Mouse (Mus musculus) liver, embryonic 16.5 days (tissue): ENCODE results near the gene Vezf1. TPM values are rescaled to one million over a fixed set of nuclear protein-coding genes. Genes with fewer than 3 reads are reported as not detected.
"Not testable (repeated sequence)": the region's sequence is repeated elsewhere in the genome, so short reads cannot be mapped to it uniquely, and the experiment has no call there.

ENCODE experiments used
- ATAC-seq: fragments of 200-750 bp; cut with Nextera tagmentation; 2 replicates; pipeline ENCODE4 v1.8.0; 2017; ENCODE audit warnings: low read depth, mild to moderate bottlenecking, moderate number of reproducible peaks, moderate library complexity
- H3K27ac ChIP-seq: fragments of 300-500 bp; sonication (generic); 2 replicates; pipeline ENCODE4 v1.5.1; 2014; ENCODE audit warnings: mild to moderate bottlenecking, low read length
- H3K27me3 ChIP-seq: fragments of 300-500 bp; sonication (generic); 2 replicates; pipeline ENCODE4 v1.6.1; 2014; ENCODE audit warnings: low read depth, low read length, mixed read lengths; ENCODE audit not compliant: control insufficient read depth, insufficient read depth
- H3K36me3 ChIP-seq: fragments of 300-500 bp; sonication (generic); 2 replicates; pipeline ENCODE4 v1.6.1; 2014; ENCODE audit warnings: mild to moderate bottlenecking; ENCODE audit not compliant: control insufficient read depth, insufficient read depth
- H3K4me1 ChIP-seq: fragments of 300-500 bp; sonication (generic); 2 replicates; pipeline ENCODE4 v1.6.1; 2014; ENCODE audit warnings: low read depth, low read length, mixed read lengths; ENCODE audit not compliant: control insufficient read depth
- H3K4me2 ChIP-seq: fragments of 300-500 bp; sonication (generic); 2 replicates; pipeline ENCODE4 v1.6.1; 2014; ENCODE audit warnings: low read depth, low read length, mixed read lengths
- H3K4me3 ChIP-seq: fragments of 300-500 bp; sonication (generic); 2 replicates; pipeline ENCODE4 v1.5.1; 2014; ENCODE audit warnings: low read depth, mild to moderate bottlenecking, low read length
- H3K9ac ChIP-seq: fragments of 300-500 bp; sonication (generic); 2 replicates; pipeline ENCODE4 v1.6.1; 2014; ENCODE audit warnings: low read depth, low read length
- H3K9me3 ChIP-seq: fragments of 300-500 bp; sonication (generic); replicated peaks from 2 replicates; pipeline ENCODE4 v1.6.1; 2016; ENCODE audit warnings: low read length; ENCODE audit not compliant: control insufficient read depth
- WGBS: fragments of 180-500 bp; shearing (Covaris S2); extraction: QIAGEN DNeasy Blood & Tissue Kit; methylation state at CpG from one replicate; pipeline ENCODE4 v1.1.7; 2014; ENCODE audit not compliant: insufficient replicate concordance; 5-methylcytosine and 5-hydroxymethylcytosine counted together
- polyA plus RNA-seq: library from polyadenylated mRNA; unstranded; fragments of >200 nt; fragmentation: Nextera tagmentation; extraction: Ambion mirVana; gene quantifications from 2 replicates; pipeline ENCODE4 v1.2.1, GENCODE M21; 2015

The Vezf1 gene
- polyA plus RNA-seq, 1 experiment from 2014 or later = 7.7 TPM

GRCm38 (mm10) chr11:88037386-88037785, 30.7 kb upstream of the Vezf1 start:
- Histone ChIP-seq H3K27me3 (no peaks in the 10 kb centered on the region), H3K36me3 (no peaks in the 10 kb centered on the region), H3K27ac (no peak overlapping the region), H3K9me3 (no peaks in the 10 kb centered on the region), H3K4me2 (no peak overlapping the region), H3K4me1 (no peaks in the 10 kb centered on the region), H3K9ac (no peak overlapping the region), H3K4me3 (no peak overlapping the region)
- WGBS = 75% methylated on average over 3 of the region's 3 CpGs
- no peak for ATAC-seq

- H3K4me1 ChIP-seq = no peaks in the 10 kb centered on the region
- no peak overlapping the region for H3K4me2 ChIP-seq
- no peaks in the 10 kb centered on the region for H3K27me3 ChIP-seq
- H3K9me3 ChIP-seq = no peaks in the 10 kb centered on the region
- H3K9ac ChIP-seq = no peak overlapping the region
- 72% methylated on average over 1 of the region's 1 CpGs for WGBS
- no peak overlapping the region for H3K27ac ChIP-seq
- ATAC-seq = no peak
- H3K4me3 ChIP-seq = no peak overlapping the region
- no peaks in the 10 kb centered on the region for H3K36me3 ChIP-seq
Measured at GRCm38 (mm10) chr11:88039066-88039465, 29.0 kb upstream of the Vezf1 start.

GRCm38 (mm10) chr11:88044314-88044713, 23.8 kb upstream of the Vezf1 start:
- Histone ChIP-seq H3K4me3 (no peak overlapping the region), H3K27ac (no peak overlapping the region), H3K27me3 (no peaks in the 10 kb centered on the region), H3K9me3 (no peaks in the 10 kb centered on the region), H3K9ac (no peak overlapping the region), H3K4me1 (peaks cover 10% of the 10 kb centered on the region), H3K36me3 (peaks cover 4% of the 10 kb centered on the region), H3K4me2 (no peak overlapping the region)
- no peak for ATAC-seq

GRCm38 (mm10) chr11:88045159-88045558, 22.9 kb upstream of the Vezf1 start:
- peaks cover 15% of the 10 kb centered on the region for H3K4me1 ChIP-seq
- not testable (repeated sequence) for H3K4me3 ChIP-seq, ATAC-seq, H3K9me3 ChIP-seq, H3K27me3 ChIP-seq
- H3K9ac ChIP-seq = peak overlapping the region; percentile 54
- peaks cover 13% of the 10 kb centered on the region for H3K36me3 ChIP-seq
- 86% methylated on average over 3 of the region's 3 CpGs for WGBS
- H3K4me2 ChIP-seq = peak overlapping the region; percentile 73; the same call in 1 of the 2 replicates
- peak overlapping the region; percentile 99 for H3K27ac ChIP-seq

- peaks cover 18% of the 10 kb centered on the region for H3K4me1 ChIP-seq
- peak overlapping the region; percentile 100 for H3K4me3 ChIP-seq
- H3K9me3 ChIP-seq = no peaks in the 10 kb centered on the region
- H3K36me3 ChIP-seq = peaks cover 16% of the 10 kb centered on the region
- H3K27me3 ChIP-seq = no peaks in the 10 kb centered on the region
- 46% methylated on average over 4 of the region's 4 CpGs for WGBS
- peak; percentile 31 for ATAC-seq
- peak overlapping the region; percentile 99 for H3K27ac ChIP-seq
- H3K4me2 ChIP-seq = peak overlapping the region; percentile 73
- peak overlapping the region; percentile 100 for H3K9ac ChIP-seq
Measured at GRCm38 (mm10) chr11:88045878-88046277, 22.2 kb upstream of the Vezf1 start.

- 30% methylated on average over 17 of the region's 17 CpGs for WGBS
- Histone ChIP-seq H3K36me3 (peaks cover 19% of the 10 kb centered on the region), H3K4me3 (peak overlapping the region; percentile 100), H3K9ac (peak overlapping the region; percentile 100), H3K27ac (peak overlapping the region; percentile 99), H3K4me2 (peak overlapping the region; percentile 73), H3K4me1 (peaks cover 21% of the 10 kb centered on the region), H3K9me3 (no peaks in the 10 kb centered on the region), H3K27me3 (no peaks in the 10 kb centered on the region)
- no peak for ATAC-seq
Measured at GRCm38 (mm10) chr11:88046323-88046937, 21.6 kb upstream of the Vezf1 start.

- Histone ChIP-seq H3K36me3 (peaks cover 19% of the 10 kb centered on the region), H3K4me2 (peak within 1 kb of the TSS; percentile 73), H3K9me3 (no peaks in the 10 kb centered on the region), H3K4me3 (peak within 1 kb of the TSS; percentile 100), H3K27me3 (no peaks in the 10 kb centered on the region), H3K9ac (peak within 1 kb of the TSS; percentile 100), H3K4me1 (peaks cover 21% of the 10 kb centered on the region), H3K27ac (peak within 1 kb of the TSS; percentile 99)
- under 1% methylated on average over 60 of the region's 60 CpGs for WGBS
- peak; percentile 88 for ATAC-seq
Measured at GRCm38 (mm10) chr11:88046944-88047794, 20.9 kb upstream of the Vezf1 start, which contains the start of gene Srsf1. Gene Srsf1, plus strand, starts transcription at chr11:88047373.

GRCm38 (mm10) chr11:88047871-88048531, 20.1 kb upstream of the Vezf1 start:
- Histone ChIP-seq H3K27ac (peak overlapping the region; percentile 99), H3K4me3 (peak overlapping the region; percentile 100), H3K4me2 (peak overlapping the region; percentile 73), H3K27me3 (no peaks in the 10 kb centered on the region), H3K9me3 (no peaks in the 10 kb centered on the region), H3K36me3 (peaks cover 23% of the 10 kb centered on the region), H3K9ac (peak overlapping the region; percentile 100), H3K4me1 (peaks cover 24% of the 10 kb centered on the region)
- under 1% methylated on average over 72 of the region's 76 CpGs for WGBS
- peak; percentile 32 for ATAC-seq
